In the genomic region with DNA sequence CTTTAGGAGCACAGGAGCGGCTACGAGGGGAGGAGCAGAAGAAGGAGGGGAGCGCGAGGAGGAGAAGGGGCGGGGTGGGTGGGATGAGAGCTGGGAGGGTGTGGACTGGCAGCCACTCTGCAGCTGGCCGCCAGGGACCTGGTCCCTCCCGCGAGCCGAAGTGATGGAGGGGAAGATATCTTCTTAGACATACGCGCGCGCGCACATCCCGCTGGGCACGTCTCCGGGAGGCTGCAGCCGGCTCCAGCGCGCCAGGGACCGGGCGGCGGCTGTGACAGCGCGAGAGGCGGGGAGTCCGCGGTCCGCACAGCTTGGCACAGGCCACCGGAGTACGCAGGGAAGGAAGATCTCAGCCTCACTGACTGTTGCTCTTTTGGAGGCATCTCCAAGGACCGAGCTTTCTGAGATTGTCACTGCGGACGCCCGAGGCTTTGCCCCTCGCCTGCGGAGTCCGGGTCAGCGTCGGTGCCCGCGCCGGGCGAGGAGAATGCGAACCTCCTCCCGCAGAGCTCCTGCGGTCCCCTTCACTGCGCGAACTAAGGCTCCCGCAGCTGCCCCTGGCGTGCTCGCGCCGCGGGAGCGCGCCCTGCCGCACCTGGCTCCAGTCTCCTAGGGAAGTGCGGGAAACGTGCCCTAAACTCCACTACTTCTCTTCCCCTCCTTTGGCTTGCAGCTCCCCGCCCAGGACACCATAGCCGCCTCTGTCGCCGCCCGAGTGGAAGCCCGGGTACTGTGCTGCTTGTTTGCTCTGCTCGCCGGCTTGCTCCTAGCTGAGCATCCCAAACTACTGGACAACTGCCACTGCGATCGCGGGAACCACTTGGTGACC, we compare ENCODE assay signal across 8 mouse cellular contexts. TPM values are rescaled to one million over a fixed set of nuclear protein-coding genes. Genes with fewer than 3 reads are reported as not detected.
A peak's percentile ranks its signal among the peaks of the same experiment; 100 is the strongest.
DNase-seq lines count a peak whose midpoint lies in the region; ATAC-seq and TF ChIP-seq lines count a peak whose summit lies in the region.

A gene (plus strand): TSS at position 88 of the 829 bp plus-strand sequence.

- intact Hi-C loops in left cerebral cortex, postnatal 14 days (cut with DNase I) = no loop called here

- under 1% methylated on average over 61 of the region's 71 CpGs for WGBS in forebrain, embryonic 16.5 days
- under 1% methylated on average over 68 of the region's 71 CpGs for WGBS in hindbrain, embryonic 12.5 days
- 0% methylated on average over 61 of the region's 71 CpGs for WGBS in midbrain, embryonic 11.5 days
- WGBS in small intestine, adult 2 months = 1% methylated on average over 71 of the region's 71 CpGs

- peak within 1 kb of the TSS; percentile 90 for H3K4me2 ChIP-seq in forebrain, embryonic 16.5 days (ENCODE audit: low read length)
- peak within 1 kb of the TSS; percentile 98 for H3K4me2 ChIP-seq in hindbrain, embryonic 12.5 days (replicated peaks)
- H3K4me2 ChIP-seq in midbrain, embryonic 11.5 days = peak within 1 kb of the TSS; percentile 97

- H3K4me3 ChIP-seq in forebrain, embryonic 16.5 days (replicated peaks; ENCODE audit: low read length) = peak within 1 kb of the TSS; percentile 82
- H3K4me3 ChIP-seq in hindbrain, embryonic 12.5 days = peak within 1 kb of the TSS; percentile 59
- peak within 1 kb of the TSS; percentile 56 for H3K4me3 ChIP-seq in midbrain, embryonic 11.5 days (ENCODE audit: low read depth, low read length)
- peak within 1 kb of the TSS; percentile 14 for H3K4me3 ChIP-seq in small intestine, adult 2 months (ENCODE audit: low read depth, low read length)

- H3K4me1 ChIP-seq in forebrain, embryonic 16.5 days (replicated peaks; ENCODE audit: control insufficient read depth, insufficient read depth, low read length) = peaks cover 13% of the 10 kb centered on the region
- peaks cover 16% of the 10 kb centered on the region for H3K4me1 ChIP-seq in hindbrain, embryonic 12.5 days
- peaks cover 3% of the 10 kb centered on the region; the same call in 1 of the 2 replicates for H3K4me1 ChIP-seq in midbrain, embryonic 11.5 days (ENCODE audit: control insufficient read depth, insufficient read depth, low read length)
- peaks cover 5% of the 10 kb centered on the region; the same call in 1 of the 2 replicates for H3K4me1 ChIP-seq in small intestine, adult 2 months (ENCODE audit: control insufficient read depth, insufficient read depth, insufficient read length, low read length)

- no peaks in the 10 kb centered on the region for H3K36me3 ChIP-seq in forebrain, embryonic 16.5 days (ENCODE audit: control insufficient read depth, insufficient read depth)
- no peaks in the 10 kb centered on the region for H3K36me3 ChIP-seq in hindbrain, embryonic 12.5 days
- H3K36me3 ChIP-seq in midbrain, embryonic 11.5 days (ENCODE audit: control insufficient read depth, insufficient read depth, low read length) = no peaks in the 10 kb centered on the region
- no peaks in the 10 kb centered on the region for H3K36me3 ChIP-seq in small intestine, adult 2 months (ENCODE audit: control insufficient read depth, insufficient read depth, low read length)

- peak; percentile 90 for ATAC-seq in forebrain, embryonic 16.5 days
- peak; percentile 88 for ATAC-seq in hindbrain, embryonic 12.5 days (ENCODE audit: low FRiP score)
- peak; percentile 89 for ATAC-seq in midbrain, embryonic 11.5 days (ENCODE audit: low FRiP score)

- H3K9ac ChIP-seq in forebrain, embryonic 16.5 days (replicated peaks; ENCODE audit: low read depth, low read length) = peak within 1 kb of the TSS; percentile 74
- peak within 1 kb of the TSS; percentile 69 for H3K9ac ChIP-seq in hindbrain, embryonic 12.5 days
- peak within 1 kb of the TSS; percentile 39 for H3K9ac ChIP-seq in midbrain, embryonic 11.5 days (ENCODE audit: low read length)

- H3K27ac ChIP-seq in forebrain, embryonic 16.5 days (ENCODE audit: low read length) = 0 out of 2 replicates have a peak within 1 kb of the TSS, but pooled peaks have one; percentile 4
- peak within 1 kb of the TSS; percentile 74 for H3K27ac ChIP-seq in hindbrain, embryonic 12.5 days
- H3K27ac ChIP-seq in midbrain, embryonic 11.5 days (ENCODE audit: low read depth, low read length) = no peak within 1 kb of the TSS
- H3K27ac ChIP-seq in small intestine, adult 2 months (ENCODE audit: insufficient read depth, low read depth, low read length) = no peak within 1 kb of the TSS

- peak; percentile 25 to 26 for DNase-seq in adrenal gland, adult 18-20 months (ENCODE audit: low spot score in 2 of 2)
- peak; percentile 56 to 75 for DNase-seq in cerebellum, adult 18-20 months
- peak; percentile 70 to 80 for DNase-seq in left cerebral cortex, postnatal 14 days (ENCODE audit: low spot score in 2 of 2)
- DNase-seq in midbrain, embryonic 11.5 days (ENCODE audit: low spot score, missing footprints) = peak; percentile 96
- no peak for DNase-seq in thymus, postnatal 10 days (ENCODE audit: low spot score in 2 of 2)

- no peaks in the 10 kb centered on the region for H3K9me3 ChIP-seq in forebrain, embryonic 16.5 days (ENCODE audit: control insufficient read depth, low read length)
- H3K9me3 ChIP-seq in hindbrain, embryonic 12.5 days (replicated peaks) = no peaks in the 10 kb centered on the region
- no peaks in the 10 kb centered on the region for H3K9me3 ChIP-seq in midbrain, embryonic 11.5 days (ENCODE audit: control insufficient read depth, low read length)

- no peak for TF ChIP-seq CTCF in small intestine, adult 2 months (IDR thresholded peaks at IDR 0.05; ENCODE audit: extremely low read depth, insufficient read length, insufficient replicate concordance, low read depth, low read length)

- no peak for TF ChIP-seq POLR2A in small intestine, adult 2 months (IDR thresholded peaks at IDR 0.05; ENCODE audit: low read depth, low read length)

- 0 out of 2 replicates have a peak, but pooled peaks cover 2% of the 10 kb centered on the region for H3K27me3 ChIP-seq in forebrain, embryonic 16.5 days (replicated peaks; ENCODE audit: control insufficient read depth, insufficient read depth, low read length)
- peaks cover 23% of the 10 kb centered on the region for H3K27me3 ChIP-seq in hindbrain, embryonic 12.5 days
- H3K27me3 ChIP-seq in midbrain, embryonic 11.5 days (ENCODE audit: control insufficient read depth, insufficient read depth, low read length) = peaks cover 14% of the 10 kb centered on the region
- peaks cover 11% of the 10 kb centered on the region; the same call in 1 of the 2 replicates for H3K27me3 ChIP-seq in small intestine, adult 2 months (ENCODE audit: control insufficient read depth, insufficient read depth, low read length)

RNA-seq across cellular contexts. Expression of the gene that starts here (rescaled TPM):
- total RNA-seq in adrenal gland, adult 18-20 months (2021) = under 1 TPM; 0.43 to 0.64 TPM
- 9.0 and 10.7 TPM in 2 replicates for polyA plus RNA-seq in forebrain, embryonic 16.5 days (2015; fragmentation: Nextera tagmentation; extraction: Ambion mirVana)
- 8.9 and 11.9 TPM in 2 replicates for polyA plus RNA-seq in hindbrain, embryonic 12.5 days (2016; fragmentation: Nextera tagmentation; extraction: Ambion mirVana)
- total RNA-seq in left cerebral cortex, postnatal 14 days (2021) = 10 to 100 TPM in 1 of 2 experiments, 1 to 10 TPM in 1; 9.0 to 10.9 TPM
- 2.2 and 2.6 TPM in 2 replicates for polyA plus RNA-seq in midbrain, embryonic 11.5 days (2014; fragmentation: Nextera tagmentation; extraction: Ambion mirVana)
- polyA plus RNA-seq in small intestine, adult 2 months (2012; rRNA removed) = 0.05 and 0.14 TPM in 2 replicates

Comparison
In these comparisons a context has a peak if more than half of its experiments do, and no peak if none do; other contexts are left out.
1. RNA of the gene that starts here (total RNA-seq): 9.0 to 10.9 TPM in left cerebral cortex, postnatal 14 days; 0.43 to 0.64 TPM in adrenal gland, adult 18-20 months; every median in the first group is over 4 times any median in the second.
2. Peak in DNase-seq in adrenal gland, adult 18-20 months; RNA of the gene not detected or under 1 TPM.
3. DNase-seq: peak in cerebellum, adult 18-20 months (2 of 2), left cerebral cortex, postnatal 14 days (2 of 2) and midbrain, embryonic 11.5 days (single experiment); none in thymus, postnatal 10 days (0 of 2).
4. H3K27ac ChIP-seq: peak in forebrain, embryonic 16.5 days (single experiment) and hindbrain, embryonic 12.5 days (single experiment); none in midbrain, embryonic 11.5 days (single experiment) and small intestine, adult 2 months (single experiment).
5. H3K4me3 ChIP-seq: peak in every context shown above with its lines; median percentile 82 in forebrain, embryonic 16.5 days; 59 in hindbrain, embryonic 12.5 days; 56 in midbrain, embryonic 11.5 days; 14 in small intestine, adult 2 months.
6. Peak in every context shown above with its lines, with median percentiles within 50 percentile points of each other: ATAC-seq, H3K4me2 ChIP-seq and H3K9ac ChIP-seq.